Mouse (Mus musculus): ENCODE results near the gene Dnah8. TPM values are rescaled to one million over a fixed set of nuclear protein-coding genes. Genes with fewer than 3 reads are reported as not detected.

The Dnah8 gene
- polyA plus RNA-seq, 1 experiment from 2014 or later: 0.67 TPM

- no peaks in the 10 kb centered on the region for H3K9me3 ChIP-seq (ENCODE audit: control insufficient read depth, low read length)
- H3K36me3 ChIP-seq (ENCODE audit: control insufficient read depth, insufficient read depth, low read length): no peaks in the 10 kb centered on the region
- ATAC-seq (ENCODE audit: insufficient number of reproducible peaks, low FRiP score, low TSS enrichment, low read depth) (no peak), DNase-seq (ENCODE audit: low spot score) (no peak)
- WGBS: 92% methylated on average over 4 of the region's 4 CpGs
- H3K27me3 ChIP-seq (ENCODE audit: control insufficient read depth, insufficient read depth, low read length): no peaks in the 10 kb centered on the region
- H3K4me3 ChIP-seq (ENCODE audit: low read depth, low read length): no peak overlapping the region
- no peak overlapping the region for H3K4me2 ChIP-seq (ENCODE audit: low read depth, severe bottlenecking)
- no peaks in the 10 kb centered on the region for H3K4me1 ChIP-seq (ENCODE audit: control insufficient read depth, insufficient read depth, low read length)
- H3K9ac ChIP-seq (ENCODE audit: low read length): no peak overlapping the region
- no peak overlapping the region for H3K27ac ChIP-seq (replicated peaks; ENCODE audit: low read depth, low read length)
These were observed 211.3 kb downstream of the Dnah8 start for GRCm38 (mm10) chr17:30835419-30835818.

- H3K36me3 ChIP-seq (ENCODE audit: control insufficient read depth, insufficient read depth, low read length): no peaks in the 10 kb centered on the region
- H3K9me3 ChIP-seq (ENCODE audit: control insufficient read depth, low read length): no peaks in the 10 kb centered on the region
- ATAC-seq (ENCODE audit: insufficient number of reproducible peaks, low FRiP score, low TSS enrichment, low read depth) (no peak), DNase-seq (ENCODE audit: low spot score) (no peak)
- no peak overlapping the region for H3K9ac ChIP-seq (ENCODE audit: low read length)
- 86% methylated on average over 1 of the region's 1 CpGs for whole genome bisulfite sequencing
- no peak overlapping the region for H3K4me2 ChIP-seq (ENCODE audit: low read depth, severe bottlenecking)
- H3K27me3 ChIP-seq (ENCODE audit: control insufficient read depth, insufficient read depth, low read length): no peaks in the 10 kb centered on the region
- no peak overlapping the region for H3K4me3 ChIP-seq (ENCODE audit: low read depth, low read length)
- H3K27ac ChIP-seq (replicated peaks; ENCODE audit: low read depth, low read length): no peak overlapping the region
- no peaks in the 10 kb centered on the region for H3K4me1 ChIP-seq (ENCODE audit: control insufficient read depth, insufficient read depth, low read length)
These were observed 212.9 kb downstream of the Dnah8 start for GRCm38 (mm10) chr17:30837031-30837430.

- Histone ChIP-seq H3K27me3 (ENCODE audit: control insufficient read depth, insufficient read depth, low read length) (no peaks in the 10 kb centered on the region), H3K4me3 (ENCODE audit: low read depth, low read length) (no peak overlapping the region), H3K36me3 (ENCODE audit: control insufficient read depth, insufficient read depth, low read length) (no peaks in the 10 kb centered on the region), H3K4me1 (ENCODE audit: control insufficient read depth, insufficient read depth, low read length) (no peaks in the 10 kb centered on the region), H3K27ac (replicated peaks; ENCODE audit: low read depth, low read length) (no peak overlapping the region), H3K9ac (ENCODE audit: low read length) (no peak overlapping the region), H3K4me2 (ENCODE audit: low read depth, severe bottlenecking) (no peak overlapping the region), H3K9me3 (ENCODE audit: control insufficient read depth, low read length) (no peaks in the 10 kb centered on the region)
- no peak for ATAC-seq (ENCODE audit: insufficient number of reproducible peaks, low FRiP score, low TSS enrichment, low read depth)
- WGBS: 81% methylated on average over 9 of the region's 9 CpGs
- DNase-seq (ENCODE audit: low spot score): no peak
These were observed 215.9 kb downstream of the Dnah8 start for GRCm38 (mm10) chr17:30840046-30840445.

- Histone ChIP-seq H3K27me3 (ENCODE audit: control insufficient read depth, insufficient read depth, low read length) (no peaks in the 10 kb centered on the region), H3K9me3 (ENCODE audit: control insufficient read depth, low read length) (no peaks in the 10 kb centered on the region), H3K4me3 (ENCODE audit: low read depth, low read length) (no peak overlapping the region), H3K4me1 (ENCODE audit: control insufficient read depth, insufficient read depth, low read length) (no peaks in the 10 kb centered on the region), H3K4me2 (ENCODE audit: low read depth, severe bottlenecking) (no peak overlapping the region), H3K27ac (replicated peaks; ENCODE audit: low read depth, low read length) (no peak overlapping the region), H3K36me3 (ENCODE audit: control insufficient read depth, insufficient read depth, low read length) (no peaks in the 10 kb centered on the region), H3K9ac (ENCODE audit: low read length) (no peak overlapping the region)
- no peak for DNase-seq (ENCODE audit: low spot score)
- ATAC-seq (ENCODE audit: insufficient number of reproducible peaks, low FRiP score, low TSS enrichment, low read depth): no peak
- 81% methylated on average over 6 of the region's 6 CpGs for WGBS
These were observed 218.2 kb downstream of the Dnah8 start for GRCm38 (mm10) chr17:30842312-30842711.

- no peak overlapping the region for H3K4me3 ChIP-seq (ENCODE audit: low read depth, low read length)
- H3K9me3 ChIP-seq (ENCODE audit: control insufficient read depth, low read length): no peaks in the 10 kb centered on the region
- no peak overlapping the region for H3K4me2 ChIP-seq (ENCODE audit: low read depth, severe bottlenecking)
- no peaks in the 10 kb centered on the region for H3K36me3 ChIP-seq (ENCODE audit: control insufficient read depth, insufficient read depth, low read length)
- no peak for DNase-seq (ENCODE audit: low spot score)
- H3K27ac ChIP-seq (replicated peaks; ENCODE audit: low read depth, low read length): no peak overlapping the region
- H3K9ac ChIP-seq (ENCODE audit: low read length): no peak overlapping the region
- WGBS: 47% methylated on average over 9 of the region's 9 CpGs
- H3K4me1 ChIP-seq (ENCODE audit: control insufficient read depth, insufficient read depth, low read length): no peaks in the 10 kb centered on the region
- no peaks in the 10 kb centered on the region for H3K27me3 ChIP-seq (ENCODE audit: control insufficient read depth, insufficient read depth, low read length)
- ATAC-seq (ENCODE audit: insufficient number of reproducible peaks, low FRiP score, low TSS enrichment, low read depth): no peak
These were observed 220.2 kb downstream of the Dnah8 start for GRCm38 (mm10) chr17:30844321-30844791.

- WGBS: 92% methylated on average over 7 of the region's 7 CpGs
- no peak for ATAC-seq (ENCODE audit: insufficient number of reproducible peaks, low FRiP score, low TSS enrichment, low read depth)
- DNase-seq (ENCODE audit: low spot score): no peak
These were observed 223.3 kb downstream of the Dnah8 start for GRCm38 (mm10) chr17:30847498-30847897.

GRCm38 (mm10) chr17:30848086-30848485, 223.9 kb downstream of the Dnah8 start:
- Histone ChIP-seq H3K4me1 (ENCODE audit: control insufficient read depth, insufficient read depth, low read length) (no peaks in the 10 kb centered on the region), H3K9me3 (ENCODE audit: control insufficient read depth, low read length) (no peaks in the 10 kb centered on the region), H3K4me2 (ENCODE audit: low read depth, severe bottlenecking) (no peak overlapping the region), H3K27me3 (ENCODE audit: control insufficient read depth, insufficient read depth, low read length) (no peaks in the 10 kb centered on the region), H3K4me3 (ENCODE audit: low read depth, low read length) (no peak overlapping the region), H3K9ac (ENCODE audit: low read length) (no peak overlapping the region), H3K36me3 (ENCODE audit: control insufficient read depth, insufficient read depth, low read length) (no peaks in the 10 kb centered on the region), H3K27ac (replicated peaks; ENCODE audit: low read depth, low read length) (no peak overlapping the region)
- DNase-seq (ENCODE audit: low spot score): no peak
- ATAC-seq (ENCODE audit: insufficient number of reproducible peaks, low FRiP score, low TSS enrichment, low read depth): no peak
- WGBS: 91% methylated on average over 5 of the region's 5 CpGs

More at GRCm38 (mm10) chr17:30847498-30847897, 223.3 kb downstream of the Dnah8 start:
- Histone ChIP-seq H3K9me3 (ENCODE audit: control insufficient read depth, low read length) (no peaks in the 10 kb centered on the region), H3K36me3 (ENCODE audit: control insufficient read depth, insufficient read depth, low read length) (no peaks in the 10 kb centered on the region), H3K4me2 (ENCODE audit: low read depth, severe bottlenecking) (no peak overlapping the region), H3K9ac (ENCODE audit: low read length) (no peak overlapping the region), H3K4me1 (ENCODE audit: control insufficient read depth, insufficient read depth, low read length) (no peaks in the 10 kb centered on the region), H3K27ac (replicated peaks; ENCODE audit: low read depth, low read length) (no peak overlapping the region), H3K4me3 (ENCODE audit: low read depth, low read length) (no peak overlapping the region), H3K27me3 (ENCODE audit: control insufficient read depth, insufficient read depth, low read length) (no peaks in the 10 kb centered on the region)

- Histone ChIP-seq H3K4me3 (ENCODE audit: low read depth, low read length) (no peak overlapping the region), H3K4me2 (ENCODE audit: low read depth, severe bottlenecking) (no peak overlapping the region), H3K36me3 (ENCODE audit: control insufficient read depth, insufficient read depth, low read length) (no peaks in the 10 kb centered on the region), H3K9me3 (ENCODE audit: control insufficient read depth, low read length) (no peaks in the 10 kb centered on the region), H3K9ac (ENCODE audit: low read length) (no peak overlapping the region), H3K27me3 (ENCODE audit: control insufficient read depth, insufficient read depth, low read length) (no peaks in the 10 kb centered on the region), H3K27ac (replicated peaks; ENCODE audit: low read depth, low read length) (no peak overlapping the region), H3K4me1 (ENCODE audit: control insufficient read depth, insufficient read depth, low read length) (no peaks in the 10 kb centered on the region)
- DNase-seq (ENCODE audit: low spot score) (no peak), ATAC-seq (ENCODE audit: insufficient number of reproducible peaks, low FRiP score, low TSS enrichment, low read depth) (no peak)
- WGBS: 93% methylated on average over 6 of the region's 6 CpGs
These were observed 224.7 kb downstream of the Dnah8 start for GRCm38 (mm10) chr17:30848804-30849203.

- H3K36me3 ChIP-seq (ENCODE audit: control insufficient read depth, insufficient read depth, low read length): no peaks in the 10 kb centered on the region
- WGBS: 96% methylated on average over 12 of the region's 12 CpGs
- DNase-seq (ENCODE audit: low spot score) (no peak), ATAC-seq (ENCODE audit: insufficient number of reproducible peaks, low FRiP score, low TSS enrichment, low read depth) (no peak)
- H3K4me3 ChIP-seq (ENCODE audit: low read depth, low read length): no peak overlapping the region
- no peak overlapping the region for H3K9ac ChIP-seq (ENCODE audit: low read length)
- H3K9me3 ChIP-seq (ENCODE audit: control insufficient read depth, low read length): no peaks in the 10 kb centered on the region
- H3K27ac ChIP-seq (replicated peaks; ENCODE audit: low read depth, low read length): no peak overlapping the region
- no peaks in the 10 kb centered on the region for H3K4me1 ChIP-seq (ENCODE audit: control insufficient read depth, insufficient read depth, low read length)
- no peaks in the 10 kb centered on the region for H3K27me3 ChIP-seq (ENCODE audit: control insufficient read depth, insufficient read depth, low read length)
- H3K4me2 ChIP-seq (ENCODE audit: low read depth, severe bottlenecking): no peak overlapping the region
These were observed 225.7 kb downstream of the Dnah8 start for GRCm38 (mm10) chr17:30849813-30850212.

Measured in limb, embryonic 11.5 days (tissue).